Mouse (Mus musculus): Measurements from ENCODE around the gene Acox1. TPM values are rescaled to one million over a fixed set of nuclear protein-coding genes. Genes with fewer than 3 reads are reported as not detected.

The Acox1 gene
- polyA plus RNA-seq (2015; fragmentation: Illumina TruSeq; extraction: RNeasy Lipid Tissue Mini Kit (QIAGEN cat#74804); ENCODE audit: low read depth, low replicate concordance): 119 TPM

DNA sequence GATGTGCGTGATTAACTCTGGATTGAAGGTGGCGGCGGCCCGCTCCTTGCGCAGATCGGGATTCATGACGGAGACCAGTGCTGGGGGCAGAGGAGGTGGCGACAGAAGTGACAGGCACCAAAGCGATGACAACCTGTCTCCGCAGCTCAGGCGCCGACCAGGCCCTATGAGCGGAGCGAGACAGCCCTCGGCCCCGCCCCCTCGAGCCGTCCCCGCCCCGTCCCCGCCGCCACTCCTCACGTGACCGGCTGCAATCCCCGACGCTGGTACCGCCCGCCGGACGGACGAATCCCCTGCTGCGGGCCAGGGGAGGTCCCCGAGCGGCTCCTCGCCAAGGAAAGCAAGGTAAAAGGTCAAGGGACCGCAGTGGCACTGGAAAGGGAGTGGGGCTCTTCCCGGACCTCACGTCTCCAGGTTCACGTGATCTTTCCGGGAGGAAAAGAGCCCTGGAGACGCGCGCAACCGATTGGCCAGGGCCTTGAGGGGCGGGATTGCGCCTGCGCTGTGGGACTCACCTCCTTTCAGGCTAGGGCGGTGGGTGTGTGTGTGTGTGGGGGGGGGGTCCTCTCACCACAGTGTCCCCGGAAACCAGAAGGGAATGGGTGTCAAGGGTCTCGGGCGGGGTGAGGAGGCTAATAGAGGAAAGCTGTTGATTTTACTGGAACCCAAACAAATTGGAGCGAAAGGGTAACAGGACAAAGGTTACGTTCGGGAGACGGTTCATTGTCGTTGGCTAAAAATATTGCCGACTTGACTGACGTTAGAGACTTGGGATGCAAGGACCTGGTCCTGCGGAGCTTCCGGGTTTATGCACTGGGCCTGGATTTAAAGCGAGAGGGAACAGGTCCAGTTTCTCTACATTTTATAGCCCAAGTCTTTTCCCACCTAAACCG lies at the start of gene Acox1, which contains the start of gene Ten1:
Gene Acox1 (minus strand): TSS at position 407 of the 893 bp plus-strand sequence.
Gene Ten1 (plus strand): TSS at position 217 of the 893 bp plus-strand sequence.

DNA sequence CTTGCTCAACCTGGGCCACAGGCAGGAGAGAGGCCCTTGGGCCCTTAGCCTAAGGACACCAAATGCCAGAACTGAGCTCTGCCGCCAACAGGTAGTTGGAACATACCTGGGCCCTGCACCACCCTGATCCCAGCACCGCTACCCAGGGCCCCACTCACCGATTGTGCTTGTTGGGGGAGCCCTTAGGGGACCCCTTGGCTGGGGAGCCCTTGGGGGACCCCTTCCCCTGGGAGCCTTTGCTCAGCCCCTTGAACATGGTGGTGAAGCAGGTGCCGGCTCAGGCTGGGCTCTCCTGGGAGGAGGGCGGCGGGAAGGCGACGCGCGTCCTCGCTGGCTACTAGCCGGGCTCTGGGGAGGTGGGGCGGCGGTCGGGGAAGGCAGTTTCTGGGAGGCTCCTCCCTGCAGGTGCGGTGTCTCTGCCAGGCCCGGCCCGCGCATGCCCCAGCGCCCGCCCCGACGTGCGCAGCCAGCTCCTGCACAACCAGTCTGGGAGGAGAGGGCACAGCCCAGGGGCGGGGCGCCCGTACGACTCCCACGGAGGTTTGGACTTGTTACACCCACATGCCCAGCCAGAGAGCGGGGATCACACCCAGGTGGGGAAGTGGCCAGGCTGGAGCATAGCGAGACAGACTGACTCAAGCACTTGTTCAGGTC lies 39.0 kb upstream of the Acox1 start, which contains the start of gene Evpl:
Gene Evpl (minus strand): TSS at position 336 of the 654 bp plus-strand sequence.

GRCm38 (mm10) chr11:116167884-116168439 lies 30.9 kb downstream of the Acox1 start, which contains the start of gene Fbf1:
Fbf1 (minus strand) TSS chr11:116168166.

GRCm38 (mm10) chr11:116138468-116139138 lies 60.2 kb downstream of the Acox1 start, which contains the start of gene Mrpl38:
Mrpl38 (minus strand) TSS chr11:116138868.

DNA sequence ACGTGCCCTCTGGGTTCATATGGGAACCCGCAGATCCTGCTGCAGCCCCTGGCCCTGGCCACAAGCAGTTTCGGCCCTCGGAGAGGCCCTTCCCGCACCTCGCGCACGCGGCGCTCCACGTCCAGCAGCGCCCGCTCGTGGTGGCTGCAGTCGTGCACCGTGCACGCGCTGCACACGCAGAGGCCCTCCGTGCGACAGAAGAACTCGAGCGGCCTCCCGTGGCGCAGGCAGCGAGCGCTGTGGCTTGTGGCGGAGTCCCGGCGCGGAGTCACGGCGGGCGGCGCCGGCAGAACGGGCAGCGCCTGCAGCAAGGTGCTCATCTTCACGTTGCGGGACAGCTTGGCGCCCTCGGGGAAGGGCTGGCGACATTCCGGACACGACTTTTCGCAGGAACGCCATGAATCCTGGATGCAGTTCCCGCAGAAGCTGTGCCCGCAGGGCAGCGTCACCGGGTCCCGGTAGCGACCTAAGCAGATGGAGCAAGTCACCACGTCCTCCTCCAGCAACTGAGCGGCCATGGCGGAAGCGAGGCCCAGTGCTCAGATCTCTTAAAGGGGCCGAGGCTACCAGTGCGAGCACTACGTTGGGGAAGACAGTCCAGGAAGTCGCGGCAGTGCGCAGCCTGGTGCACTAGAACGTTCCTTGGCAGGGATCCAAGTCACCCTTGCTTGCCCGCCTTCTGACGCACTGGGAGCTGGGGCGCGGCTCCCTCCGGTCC lies 68.2 kb downstream of the Acox1 start, which contains the start of gene Trim65:
Gene Trim65 (minus strand): TSS at position 641 of the 718 bp plus-strand sequence.

DNA sequence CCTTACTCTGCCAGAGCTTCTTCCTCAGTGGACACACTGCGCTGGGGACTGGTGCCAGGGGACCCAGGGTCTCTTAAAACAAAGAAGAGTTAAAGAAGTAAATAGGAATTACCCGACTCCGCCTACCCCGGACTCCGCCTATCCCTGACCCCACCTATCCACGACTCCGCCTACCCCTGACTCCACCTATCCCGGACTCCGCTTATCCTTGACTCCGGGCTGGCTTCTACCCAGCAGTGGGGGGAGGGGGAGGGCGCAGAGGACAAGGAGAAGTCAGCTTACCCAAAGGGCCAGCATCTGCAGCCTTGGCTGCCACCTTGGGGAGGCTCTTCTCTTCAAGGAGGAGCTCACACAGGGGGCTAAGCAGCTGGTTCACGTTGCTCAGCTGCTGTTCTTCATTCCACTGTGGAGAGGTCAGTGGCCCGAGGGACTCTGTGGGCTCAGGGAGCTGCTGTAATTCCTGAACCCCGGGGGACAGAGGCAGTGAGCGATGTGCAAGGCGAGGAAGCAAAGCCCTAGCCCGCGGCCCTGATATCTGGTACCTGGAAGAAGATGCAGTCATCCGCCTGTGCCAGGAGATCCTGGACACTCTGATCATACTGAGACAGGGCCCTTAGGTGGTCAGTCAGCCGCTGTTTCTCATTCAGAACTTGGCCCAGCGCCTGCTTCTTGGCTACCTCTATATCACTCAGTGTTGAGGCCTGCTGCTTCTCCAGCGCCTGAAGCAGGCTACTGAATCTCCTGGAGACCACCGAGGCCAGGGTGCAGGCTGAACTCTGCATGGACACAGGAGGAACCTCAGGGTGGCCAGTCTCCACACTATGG lies 71.5 kb downstream of the Acox1 start, which contains the start of gene Trim47:
Gene Trim47 (minus strand): TSS at position 55 of the 825 bp plus-strand sequence.

Other genes starting within 250 kb of the Acox1 start
- 8.7 TPM for gene Itgb4, start 224.3 kb downstream of the Acox1 start, polyA plus RNA-seq (2015; fragmentation: Illumina TruSeq; extraction: RNeasy Lipid Tissue Mini Kit (QIAGEN cat#74804); ENCODE audit: low read depth, low replicate concordance)
- gene Galk1, start 186.3 kb downstream of the Acox1 start, polyA plus RNA-seq (2015; fragmentation: Illumina TruSeq; extraction: RNeasy Lipid Tissue Mini Kit (QIAGEN cat#74804); ENCODE audit: low read depth, low replicate concordance): 17.0 TPM
- 240 TPM for gene H3f3b, start 171.1 kb downstream of the Acox1 start, polyA plus RNA-seq (2015; fragmentation: Illumina TruSeq; extraction: RNeasy Lipid Tissue Mini Kit (QIAGEN cat#74804); ENCODE audit: low read depth, low replicate concordance)
- 13.7 TPM for gene Unk, start 168.7 kb downstream of the Acox1 start, polyA plus RNA-seq (2015; fragmentation: Illumina TruSeq; extraction: RNeasy Lipid Tissue Mini Kit (QIAGEN cat#74804); ENCODE audit: low read depth, low replicate concordance)
- gene Unc13d, start 121.1 kb downstream of the Acox1 start, polyA plus RNA-seq (2015; fragmentation: Illumina TruSeq; extraction: RNeasy Lipid Tissue Mini Kit (QIAGEN cat#74804); ENCODE audit: low read depth, low replicate concordance): 0.76 TPM
- gene Wbp2, start 112.0 kb downstream of the Acox1 start, polyA plus RNA-seq (2015; fragmentation: Illumina TruSeq; extraction: RNeasy Lipid Tissue Mini Kit (QIAGEN cat#74804); ENCODE audit: low read depth, low replicate concordance): 423 TPM
- gene Trim47, start 71.8 kb downstream of the Acox1 start, polyA plus RNA-seq (2015; fragmentation: Illumina TruSeq; extraction: RNeasy Lipid Tissue Mini Kit (QIAGEN cat#74804); ENCODE audit: low read depth, low replicate concordance): 4.4 TPM
- 3.2 TPM for gene Trim65, start 67.9 kb downstream of the Acox1 start, polyA plus RNA-seq (2015; fragmentation: Illumina TruSeq; extraction: RNeasy Lipid Tissue Mini Kit (QIAGEN cat#74804); ENCODE audit: low read depth, low replicate concordance)
- gene Mrpl38, start 60.2 kb downstream of the Acox1 start, polyA plus RNA-seq (2015; fragmentation: Illumina TruSeq; extraction: RNeasy Lipid Tissue Mini Kit (QIAGEN cat#74804); ENCODE audit: low read depth, low replicate concordance): 64.8 TPM
- gene Fbf1, start 30.9 kb downstream of the Acox1 start, polyA plus RNA-seq (2015; fragmentation: Illumina TruSeq; extraction: RNeasy Lipid Tissue Mini Kit (QIAGEN cat#74804); ENCODE audit: low read depth, low replicate concordance): 37.6 TPM
- gene Ten1, start 190 bp downstream of the Acox1 start, polyA plus RNA-seq (2015; fragmentation: Illumina TruSeq; extraction: RNeasy Lipid Tissue Mini Kit (QIAGEN cat#74804); ENCODE audit: low read depth, low replicate concordance): 58.6 TPM
- 1.3 TPM for gene Evpl, start 39.0 kb upstream of the Acox1 start, polyA plus RNA-seq (2015; fragmentation: Illumina TruSeq; extraction: RNeasy Lipid Tissue Mini Kit (QIAGEN cat#74804); ENCODE audit: low read depth, low replicate concordance)
- gene Srp68, start 75.2 kb upstream of the Acox1 start, polyA plus RNA-seq (2015; fragmentation: Illumina TruSeq; extraction: RNeasy Lipid Tissue Mini Kit (QIAGEN cat#74804); ENCODE audit: low read depth, low replicate concordance): 58.8 TPM
- gene Galr2, start 81.9 kb upstream of the Acox1 start, polyA plus RNA-seq (2015; fragmentation: Illumina TruSeq; extraction: RNeasy Lipid Tissue Mini Kit (QIAGEN cat#74804); ENCODE audit: low read depth, low replicate concordance): not detected
- 74.2 TPM for gene Exoc7, start 108.2 kb upstream of the Acox1 start, polyA plus RNA-seq (2015; fragmentation: Illumina TruSeq; extraction: RNeasy Lipid Tissue Mini Kit (QIAGEN cat#74804); ENCODE audit: low read depth, low replicate concordance)
- 12.3 TPM for gene Foxj1, start 136.4 kb upstream of the Acox1 start, polyA plus RNA-seq (2015; fragmentation: Illumina TruSeq; extraction: RNeasy Lipid Tissue Mini Kit (QIAGEN cat#74804); ENCODE audit: low read depth, low replicate concordance)
- gene Rnf157, start 214.0 kb upstream of the Acox1 start, polyA plus RNA-seq (2015; fragmentation: Illumina TruSeq; extraction: RNeasy Lipid Tissue Mini Kit (QIAGEN cat#74804); ENCODE audit: low read depth, low replicate concordance): 178 TPM
- 50.3 TPM for gene Ubald2, start 235.0 kb upstream of the Acox1 start, polyA plus RNA-seq (2015; fragmentation: Illumina TruSeq; extraction: RNeasy Lipid Tissue Mini Kit (QIAGEN cat#74804); ENCODE audit: low read depth, low replicate concordance)